Mouse (Mus musculus) embryonic facial prominence, embryonic 15.5 days (tissue): ENCODE results near the gene Stpg4. TPM values are rescaled to one million over a fixed set of nuclear protein-coding genes. Genes with fewer than 3 reads are reported as not detected.

Experiments
- ATAC-seq: fragments of 200-750 bp; cut with Nextera tagmentation; 2 replicates; pipeline ENCODE4 v1.8.0; 2017; ENCODE audit warnings: low read depth, moderate TSS enrichment; ENCODE audit not compliant: insufficient number of reproducible peaks, low FRiP score, low TSS enrichment
- H3K27ac ChIP-seq: fragments of 300-500 bp; sonication (generic); replicated peaks from 2 replicates; pipeline ENCODE4 v1.5.1; 2015; ENCODE audit warnings: mild to moderate bottlenecking, inconsistent platforms
- H3K27me3 ChIP-seq: fragments of 300-500 bp; sonication (generic); 2 replicates; pipeline ENCODE4 v1.6.1; 2015; ENCODE audit warnings: inconsistent platforms
- H3K36me3 ChIP-seq: fragments of 300-500 bp; sonication (generic); 2 replicates; pipeline ENCODE4 v1.6.1; 2015; ENCODE audit warnings: mild to moderate bottlenecking, inconsistent platforms
- H3K4me1 ChIP-seq: fragments of 300-500 bp; sonication (generic); 2 replicates; pipeline ENCODE4 v1.6.1; 2015; ENCODE audit warnings: inconsistent platforms
- H3K4me2 ChIP-seq: fragments of 300-500 bp; sonication (generic); replicated peaks from 2 replicates; pipeline ENCODE4 v1.6.1; 2015; ENCODE audit warnings: mild to moderate bottlenecking, inconsistent platforms
- H3K4me3 ChIP-seq: fragments of 300-500 bp; sonication (generic); replicated peaks from 2 replicates; pipeline ENCODE4 v1.5.1; 2015; ENCODE audit warnings: mild to moderate bottlenecking, inconsistent platforms
- H3K9ac ChIP-seq: fragments of 300-500 bp; sonication (generic); 2 replicates; pipeline ENCODE4 v1.6.1; 2015; ENCODE audit warnings: inconsistent platforms
- H3K9me3 ChIP-seq: fragments of 300-500 bp; sonication (generic); replicated peaks from 2 replicates; pipeline ENCODE4 v1.6.1; 2016; ENCODE audit warnings: inconsistent platforms
- WGBS: fragments of 180-500 bp; shearing (Covaris S2); methylation state at CpG from one replicate; pipeline ENCODE4 v1.1.7; 2015; 5-methylcytosine and 5-hydroxymethylcytosine counted together
- polyA plus RNA-seq: library from polyadenylated mRNA; unstranded; fragments of >200 nt; fragmentation: Nextera tagmentation; extraction: Ambion mirVana; gene quantifications from 2 replicates; pipeline ENCODE4 v1.2.1, GENCODE M21; 2015

Stpg4 gene
- polyA plus RNA-seq, 1 experiment from 2014 or later: not detected

DNA sequence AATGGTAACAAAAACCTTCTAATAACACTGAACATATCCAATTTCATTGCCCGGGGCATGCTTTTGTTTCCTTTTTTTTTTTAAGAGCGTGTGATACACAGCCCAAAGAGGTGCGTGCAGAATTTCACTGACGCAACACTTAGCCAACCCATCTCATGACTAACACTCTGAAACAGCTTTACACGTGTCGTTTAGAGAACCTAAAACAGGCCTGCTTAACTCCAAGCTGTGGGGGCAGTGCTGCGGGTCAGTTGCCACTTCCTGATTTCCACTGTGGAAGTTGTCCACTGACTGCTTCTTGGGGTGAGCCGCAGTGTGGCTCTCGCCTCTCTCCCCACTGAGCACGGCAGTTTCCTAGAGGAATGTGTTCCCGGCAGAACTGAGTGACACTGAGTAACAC, 22.0 kb downstream of the Stpg4 start:
- no peaks in the 10 kb centered on the region for H3K36me3 ChIP-seq
- H3K9ac ChIP-seq: no peak overlapping the region
- H3K4me1 ChIP-seq: 0 out of 2 replicates have a peak, but pooled peaks cover 6% of the 10 kb centered on the region
- no peak overlapping the region for H3K4me2 ChIP-seq
- H3K9me3 ChIP-seq: no peaks in the 10 kb centered on the region
- no peak overlapping the region for H3K4me3 ChIP-seq
- no peak for ATAC-seq
- no peaks in the 10 kb centered on the region for H3K27me3 ChIP-seq
- WGBS: 50% methylated on average over 11 of the region's 11 CpGs
- no peak overlapping the region for H3K27ac ChIP-seq

- no peak for ATAC-seq
- H3K9ac ChIP-seq: no peak overlapping the region
- no peaks in the 10 kb centered on the region for H3K27me3 ChIP-seq
- no peaks in the 10 kb centered on the region for H3K36me3 ChIP-seq
- H3K4me2 ChIP-seq: no peak overlapping the region
- H3K4me1 ChIP-seq: 0 out of 2 replicates have a peak, but pooled peaks cover 3% of the 10 kb centered on the region
- whole genome bisulfite sequencing: 78% methylated on average over 4 of the region's 4 CpGs
- no peaks in the 10 kb centered on the region for H3K9me3 ChIP-seq
- H3K4me3 ChIP-seq: no peak overlapping the region
- H3K27ac ChIP-seq: no peak overlapping the region
Measured at GRCm38 (mm10) chr17:87403462-87403861, 24.1 kb downstream of the Stpg4 start.

GRCm38 (mm10) chr17:87402444-87402843, 25.1 kb downstream of the Stpg4 start:
- H3K4me3 ChIP-seq: no peak overlapping the region
- no peak overlapping the region for H3K27ac ChIP-seq
- no peaks in the 10 kb centered on the region for H3K36me3 ChIP-seq
- H3K4me2 ChIP-seq: no peak overlapping the region
- no peaks in the 10 kb centered on the region for H3K4me1 ChIP-seq
- no peaks in the 10 kb centered on the region for H3K27me3 ChIP-seq
- 89% methylated on average over 11 of the region's 11 CpGs for WGBS
- no peak overlapping the region for H3K9ac ChIP-seq
- ATAC-seq: no peak
- H3K9me3 ChIP-seq: no peaks in the 10 kb centered on the region

- Histone ChIP-seq H3K27me3 (no peaks in the 10 kb centered on the region), H3K9me3 (no peaks in the 10 kb centered on the region), H3K4me2 (no peak overlapping the region), H3K4me1 (no peaks in the 10 kb centered on the region), H3K36me3 (no peaks in the 10 kb centered on the region), H3K27ac (no peak overlapping the region), H3K9ac (no peak overlapping the region), H3K4me3 (no peak overlapping the region)
- no peak for ATAC-seq
- WGBS: 57% methylated on average over 11 of the region's 11 CpGs
Measured at GRCm38 (mm10) chr17:87397088-87397487, 30.5 kb downstream of the Stpg4 start.

- Histone ChIP-seq H3K27ac (no peak overlapping the region), H3K4me2 (no peak overlapping the region), H3K4me1 (peaks cover 5% of the 10 kb centered on the region; the same call in 1 of the 2 replicates), H3K9ac (no peak overlapping the region), H3K9me3 (no peaks in the 10 kb centered on the region), H3K36me3 (no peaks in the 10 kb centered on the region), H3K27me3 (no peaks in the 10 kb centered on the region), H3K4me3 (no peak overlapping the region)
- ATAC-seq: peak; percentile 24; the same call in 1 of the 2 replicates
- 64% methylated on average over 7 of the region's 7 CpGs for WGBS
Measured at GRCm38 (mm10) chr17:87391242-87391641, 36.3 kb downstream of the Stpg4 start.

GRCm38 (mm10) chr17:87387068-87387467, 40.5 kb downstream of the Stpg4 start:
- no peak for ATAC-seq
- Histone ChIP-seq H3K4me2 (no peak overlapping the region), H3K4me3 (no peak overlapping the region), H3K4me1 (peaks cover 5% of the 10 kb centered on the region; the same call in 1 of the 2 replicates), H3K27ac (no peak overlapping the region), H3K9me3 (no peaks in the 10 kb centered on the region), H3K36me3 (no peaks in the 10 kb centered on the region), H3K9ac (no peak overlapping the region), H3K27me3 (no peaks in the 10 kb centered on the region)
- 40% methylated on average over 2 of the region's 5 CpGs for WGBS

DNA sequence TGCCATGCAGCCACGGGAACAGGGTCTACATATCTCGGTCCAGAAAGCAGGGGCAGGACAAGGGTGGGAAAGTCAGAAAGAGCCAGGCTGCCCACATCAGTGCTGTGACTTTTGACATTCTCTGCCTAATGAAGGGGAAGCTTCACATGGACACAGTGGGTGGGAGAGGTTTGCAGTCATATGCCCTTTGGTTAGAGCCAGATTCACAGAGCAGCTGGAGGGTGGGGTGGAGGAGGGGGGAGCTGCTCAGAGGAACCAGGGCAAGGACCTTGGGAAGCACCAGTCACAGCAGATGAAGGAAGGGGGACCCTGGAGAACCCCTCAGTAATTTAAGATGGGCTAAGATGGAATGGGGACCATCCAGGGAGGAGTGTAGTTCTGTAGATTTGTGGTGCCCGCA, 41.7 kb downstream of the Stpg4 start:
- H3K9ac ChIP-seq: no peak overlapping the region
- no peaks in the 10 kb centered on the region for H3K9me3 ChIP-seq
- H3K4me1 ChIP-seq: peaks cover 5% of the 10 kb centered on the region; the same call in 1 of the 2 replicates
- no peaks in the 10 kb centered on the region for H3K27me3 ChIP-seq
- H3K27ac ChIP-seq: no peak overlapping the region
- ATAC-seq: no peak
- no peak overlapping the region for H3K4me3 ChIP-seq
- 80% methylated on average over 3 of the region's 3 CpGs for WGBS
- H3K36me3 ChIP-seq: no peaks in the 10 kb centered on the region
- H3K4me2 ChIP-seq: no peak overlapping the region

DNA sequence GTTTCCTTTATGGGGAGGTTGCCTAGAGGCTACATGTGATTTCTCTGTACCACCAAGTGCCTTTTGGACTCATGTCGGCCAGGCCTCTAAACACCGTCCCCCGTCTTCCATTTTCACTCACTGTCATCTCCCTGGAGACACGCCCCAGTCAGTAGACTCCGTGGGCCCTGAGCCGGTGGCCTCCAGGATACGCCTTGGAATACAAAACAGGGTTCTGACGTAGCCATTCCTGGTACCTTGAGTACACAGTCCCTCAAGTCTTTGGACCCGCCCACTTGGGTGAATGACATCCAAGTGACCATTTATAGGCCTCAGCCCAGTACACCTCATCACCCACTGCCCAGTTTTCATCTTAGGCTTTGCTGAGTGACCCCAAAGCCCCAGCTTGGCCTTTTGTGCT, 46.9 kb downstream of the Stpg4 start:
- ATAC-seq: no peak
- H3K27me3 ChIP-seq: no peaks in the 10 kb centered on the region
- no peak overlapping the region for H3K4me2 ChIP-seq
- no peak overlapping the region for H3K9ac ChIP-seq
- H3K9me3 ChIP-seq: no peaks in the 10 kb centered on the region
- H3K4me1 ChIP-seq: peaks cover 49% of the 10 kb centered on the region
- H3K4me3 ChIP-seq: no peak overlapping the region
- no peak overlapping the region for H3K27ac ChIP-seq
- no peaks in the 10 kb centered on the region for H3K36me3 ChIP-seq
- 89% methylated on average over 9 of the region's 9 CpGs for WGBS

DNA sequence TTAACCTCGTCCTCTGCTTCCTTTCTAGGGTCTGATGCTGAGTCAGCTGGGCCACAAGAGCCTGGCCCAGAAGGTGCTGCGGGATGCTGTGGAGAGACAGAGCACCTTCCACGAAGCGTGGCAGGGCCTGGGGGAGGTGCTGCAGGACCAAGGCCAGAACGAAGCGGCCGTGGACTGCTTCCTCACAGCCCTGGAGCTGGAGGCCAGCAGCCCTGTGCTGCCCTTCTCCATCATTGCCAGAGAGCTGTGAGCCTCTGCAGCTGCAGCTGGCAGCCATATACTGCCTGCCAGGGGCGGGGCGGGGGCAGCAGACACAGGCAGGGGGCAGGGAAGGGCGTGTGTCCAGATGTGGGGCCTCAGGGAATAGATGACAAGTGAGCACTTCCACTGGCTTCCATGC, 47.7 kb downstream of the Stpg4 start:
- ATAC-seq: no peak
- peaks cover 53% of the 10 kb centered on the region for H3K4me1 ChIP-seq
- no peaks in the 10 kb centered on the region for H3K9me3 ChIP-seq
- WGBS: 35% methylated on average over 10 of the region's 10 CpGs
- H3K36me3 ChIP-seq: no peaks in the 10 kb centered on the region
- no peak overlapping the region for H3K9ac ChIP-seq
- H3K4me2 ChIP-seq: no peak overlapping the region
- no peaks in the 10 kb centered on the region for H3K27me3 ChIP-seq
- no peak overlapping the region for H3K4me3 ChIP-seq
- H3K27ac ChIP-seq: peak overlapping the region; percentile 39; the same call in 1 of the 2 replicates

DNA sequence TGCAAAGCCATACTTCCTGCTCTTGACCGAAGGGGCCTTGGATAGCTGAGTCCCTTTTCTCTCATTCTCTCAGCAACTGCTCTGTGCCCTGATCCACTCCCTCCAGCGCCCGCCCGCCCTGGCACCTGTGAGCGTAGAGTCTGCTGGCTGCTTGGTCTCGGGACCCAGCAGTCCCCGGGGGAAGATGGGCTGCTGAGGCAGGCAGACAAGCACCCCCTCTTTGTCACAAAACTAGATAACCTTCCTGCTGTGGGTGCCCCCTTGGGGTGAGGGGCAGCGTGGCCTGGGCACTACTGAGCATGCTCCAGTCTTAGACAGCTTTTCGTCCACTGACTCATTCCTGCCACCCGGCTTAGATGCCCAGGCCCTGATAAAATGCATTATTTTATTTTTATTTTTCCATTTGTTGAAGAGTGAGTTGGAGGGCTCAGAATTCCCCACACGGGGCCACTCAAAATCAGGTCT, 48.3 kb downstream of the Stpg4 start:
- peaks cover 53% of the 10 kb centered on the region for H3K4me1 ChIP-seq
- no peaks in the 10 kb centered on the region for H3K9me3 ChIP-seq
- H3K9ac ChIP-seq: no peak overlapping the region
- no peak overlapping the region for H3K4me2 ChIP-seq
- no peak overlapping the region for H3K4me3 ChIP-seq
- WGBS: 77% methylated on average over 11 of the region's 11 CpGs
- no peaks in the 10 kb centered on the region for H3K36me3 ChIP-seq
- H3K27ac ChIP-seq: 0 out of 2 replicates have a peak overlapping the region, but pooled peaks have one; percentile 55
- no peaks in the 10 kb centered on the region for H3K27me3 ChIP-seq
- no peak for ATAC-seq

DNA sequence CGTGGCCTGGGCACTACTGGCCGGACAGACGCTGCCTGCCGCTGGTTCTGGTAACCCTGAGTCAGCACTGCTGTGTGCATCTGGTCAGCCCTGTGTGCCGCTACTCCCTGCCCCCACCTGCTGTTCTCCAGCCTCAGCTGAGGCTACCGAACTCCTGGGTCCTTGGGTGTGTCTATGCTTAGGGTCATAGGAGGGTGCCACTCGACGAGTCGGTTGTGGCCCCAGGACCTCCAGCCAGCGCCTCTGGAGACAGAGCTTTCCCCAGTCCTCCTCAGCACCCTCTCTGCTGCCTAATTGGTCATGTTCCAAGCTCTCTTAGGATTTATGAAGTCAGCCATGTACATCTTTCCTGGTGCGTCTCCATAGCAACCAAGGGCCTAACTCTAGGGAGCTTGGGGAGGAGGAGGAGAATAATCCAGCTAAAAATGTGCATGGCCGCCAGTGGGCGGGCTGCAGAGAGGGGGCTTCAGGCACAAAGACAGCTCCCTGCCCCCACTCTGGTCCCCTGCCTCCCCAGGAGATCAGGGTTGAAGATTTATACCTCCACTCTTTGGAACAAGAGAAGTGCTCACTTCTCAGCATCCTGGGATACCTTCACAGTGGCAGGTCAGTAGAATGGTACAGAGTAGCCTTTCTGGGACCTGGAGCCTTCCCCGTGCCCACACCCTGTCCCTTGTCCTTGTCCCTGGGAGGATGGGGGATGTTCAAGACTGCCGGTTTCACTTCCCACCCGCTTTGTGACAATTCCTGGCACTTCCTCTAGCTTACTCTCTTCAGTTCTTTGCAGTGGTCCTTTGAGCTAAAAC, 49.0 kb downstream of the Stpg4 start:
- WGBS: 63% methylated on average over 16 of the region's 16 CpGs
- no peak overlapping the region for H3K4me2 ChIP-seq
- H3K27ac ChIP-seq: peak overlapping the region; percentile 81
- no peak overlapping the region for H3K9ac ChIP-seq
- no peaks in the 10 kb centered on the region for H3K9me3 ChIP-seq
- ATAC-seq: no peak
- H3K27me3 ChIP-seq: no peaks in the 10 kb centered on the region
- no peaks in the 10 kb centered on the region for H3K36me3 ChIP-seq
- H3K4me1 ChIP-seq: peaks cover 53% of the 10 kb centered on the region
- H3K4me3 ChIP-seq: no peak overlapping the region

DNA sequence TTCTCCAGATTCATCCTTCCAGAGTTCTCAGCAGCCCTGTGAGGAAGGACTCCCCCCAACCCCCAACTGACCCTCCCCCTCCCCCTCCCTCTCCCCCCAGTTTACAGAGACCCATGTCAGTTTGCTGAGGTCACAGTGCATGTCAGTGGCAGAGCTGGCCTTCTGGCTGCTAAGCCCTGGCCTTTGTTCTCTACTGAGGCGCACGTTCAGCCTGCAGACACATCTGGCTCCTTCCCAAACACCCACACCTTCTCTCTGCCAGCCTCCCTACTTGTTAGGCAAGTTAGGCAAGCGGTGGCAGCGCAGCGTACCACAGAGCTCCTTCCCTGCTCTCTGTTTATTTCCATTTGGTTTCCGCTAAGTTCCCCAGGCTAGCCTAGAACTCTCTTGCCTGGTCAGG, 50.0 kb downstream of the Stpg4 start:
- no peaks in the 10 kb centered on the region for H3K36me3 ChIP-seq
- 50% methylated on average over 6 of the region's 6 CpGs for WGBS
- H3K4me2 ChIP-seq: no peak overlapping the region
- H3K4me1 ChIP-seq: peaks cover 56% of the 10 kb centered on the region
- H3K27me3 ChIP-seq: no peaks in the 10 kb centered on the region
- no peak for ATAC-seq
- H3K4me3 ChIP-seq: no peak overlapping the region
- H3K9me3 ChIP-seq: no peaks in the 10 kb centered on the region
- no peak overlapping the region for H3K9ac ChIP-seq
- H3K27ac ChIP-seq: peak overlapping the region; percentile 81
